Mouse (Mus musculus) C2C12 (cell line): ENCODE data around the gene Tenm4. TPM values are rescaled to one million over a fixed set of nuclear protein-coding genes. Genes with fewer than 3 reads are reported as not detected.

Experiments used
- H3K27me3 ChIP-seq: one replicate; pipeline ENCODE4 v1.6.1; 2011; ENCODE audit not compliant: control insufficient read depth, insufficient read depth, insufficient read length
- H3K36me3 ChIP-seq: one replicate; pipeline ENCODE4 v1.6.1; 2011; ENCODE audit not compliant: control insufficient read depth, insufficient read depth
- H3K4me3 ChIP-seq: one replicate; pipeline ENCODE4 v1.5.1; 2011; ENCODE audit warnings: mild to moderate bottlenecking, control low read depth; ENCODE audit not compliant: poor library complexity, insufficient read depth, severe bottlenecking
- H3K79me2 ChIP-seq: one replicate; pipeline ENCODE4 v1.6.1; 2011; ENCODE audit not compliant: control insufficient read depth, insufficient read depth
- H3K79me3 ChIP-seq: one replicate; pipeline ENCODE4 v1.6.1; 2011; ENCODE audit warnings: low read depth, control low read depth
- H3ac ChIP-seq: one replicate; pipeline ENCODE3; 2011; ENCODE audit warnings: low read depth; ENCODE audit not compliant: control insufficient read depth, insufficient read length
- CEBPB ChIP-seq: IDR thresholded peaks from one replicate; pipeline ENCODE4 v1.6.1; 2011; ENCODE audit warnings: low read depth, mild to moderate bottlenecking, control low read depth, moderate library complexity
- CTCF ChIP-seq: IDR thresholded peaks from one replicate; pipeline ENCODE4 v1.5.1; 2011; ENCODE audit not compliant: control insufficient read depth, insufficient read depth, insufficient read length
- FOSL1 ChIP-seq: IDR thresholded peaks from one replicate; pipeline ENCODE4 v1.8.0; 2011; ENCODE audit warnings: mild to moderate bottlenecking, low read length; ENCODE audit not compliant: poor library complexity, insufficient read depth, severe bottlenecking
- MAX ChIP-seq: IDR thresholded peaks from one replicate; pipeline ENCODE4 v1.6.1; 2011; ENCODE audit warnings: mild to moderate bottlenecking, control low read depth
- MYOD1 ChIP-seq: IDR thresholded peaks from one replicate; pipeline ENCODE4 v1.6.1; 2011; ENCODE audit warnings: low read depth; ENCODE audit not compliant: control insufficient read depth, insufficient read length
- MYOG ChIP-seq: IDR thresholded peaks from one replicate; pipeline ENCODE4 v1.6.1; 2011; ENCODE audit not compliant: control insufficient read depth, insufficient read length; ENCODE audit errors: extremely low read depth
- USF1 ChIP-seq: IDR thresholded peaks from one replicate; pipeline ENCODE4 v1.6.1; 2011; ENCODE audit warnings: low read depth, mild to moderate bottlenecking, control low read depth, moderate library complexity
- polyA plus RNA-seq: library from polyadenylated mRNA; unstranded; fragments of >200 nt; fragmentation: generic; extraction: Trizol; gene quantifications from one replicate; pipeline ENCODE4 v1.2.1, GENCODE M21; 2012; ENCODE audit warnings: missing spikeins

Tenm4 gene
- polyA plus RNA-seq, 1 experiment, result 0.71 TPM

DNA sequence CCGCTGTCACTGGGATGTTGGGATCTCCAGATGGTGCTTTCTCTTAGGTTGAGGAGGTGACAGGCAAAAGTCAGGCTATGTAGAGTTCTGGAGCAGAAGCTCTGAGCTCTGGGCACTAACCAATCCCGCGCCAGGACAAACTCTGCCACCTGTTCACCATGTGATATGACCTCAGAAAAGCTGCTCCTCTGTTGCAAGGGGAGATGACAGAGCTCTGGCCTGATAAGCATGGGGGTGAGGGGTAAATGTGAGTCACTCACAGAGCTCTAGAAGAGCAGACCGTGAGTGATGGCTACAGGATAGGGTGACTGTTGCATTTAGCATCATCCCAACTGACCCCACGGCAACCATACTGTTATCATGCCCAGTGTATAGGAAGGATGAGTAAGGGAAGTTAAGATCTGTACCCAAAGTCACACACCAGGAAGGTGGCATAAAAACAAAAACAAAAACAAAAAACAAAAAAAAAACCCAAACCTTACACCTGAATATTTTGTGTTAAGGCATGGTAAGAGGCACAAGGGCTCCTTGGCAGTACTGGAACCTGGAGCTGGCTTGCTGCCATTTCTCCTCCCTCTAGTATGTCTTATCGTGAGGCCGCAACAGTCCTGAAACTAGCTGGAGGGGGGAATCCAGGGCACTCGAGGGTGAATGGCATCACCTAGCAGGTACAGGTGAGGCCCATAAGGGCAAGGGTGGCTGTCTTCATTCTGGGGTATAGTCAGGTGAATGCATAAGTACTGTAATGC is 530.2 kb downstream of the Tenm4 start:
- no peaks in the 10 kb centered on the region for H3K27me3 ChIP-seq
- no peaks in the 10 kb centered on the region for H3K36me3 ChIP-seq
- no peaks in the 10 kb centered on the region for H3K79me3 ChIP-seq
- TF ChIP-seq MYOD1, result peak; percentile 70
- TF ChIP-seq USF1, result no peak
- H3K4me3 ChIP-seq, result no peak overlapping the region
- H3K79me2 ChIP-seq, result no peaks in the 10 kb centered on the region
- no peak overlapping the region for H3ac ChIP-seq

DNA sequence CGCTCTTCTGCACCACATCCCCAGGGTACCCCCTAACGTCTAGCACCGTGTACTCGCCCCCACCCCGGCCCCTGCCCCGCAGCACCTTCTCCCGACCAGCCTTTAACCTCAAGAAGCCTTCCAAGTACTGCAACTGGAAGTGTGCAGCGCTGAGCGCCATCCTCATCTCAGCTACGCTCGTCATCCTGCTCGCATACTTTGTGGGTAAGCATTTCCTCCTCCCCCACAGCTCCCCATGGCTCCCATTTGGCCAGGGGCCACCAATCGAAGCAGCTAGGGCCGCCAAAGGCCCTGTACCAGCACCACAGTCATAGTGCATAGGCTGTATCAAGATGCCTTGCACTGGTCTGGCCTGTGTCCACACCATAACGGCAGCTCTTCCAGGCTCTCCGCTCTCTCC is 532.9 kb downstream of the Tenm4 start:
- Histone ChIP-seq H3K4me3 (no peak overlapping the region), H3K27me3 (no peaks in the 10 kb centered on the region), H3ac (no peak overlapping the region), H3K79me3 (no peaks in the 10 kb centered on the region), H3K79me2 (no peaks in the 10 kb centered on the region), H3K36me3 (no peaks in the 10 kb centered on the region)
- no peak for TF ChIP-seq CTCF
- no peak for TF ChIP-seq USF1
- TF ChIP-seq CEBPB, result no peak
- no peak for TF ChIP-seq MYOG
- no peak for TF ChIP-seq MAX
- no peak for TF ChIP-seq MYOD1
- no peak for TF ChIP-seq FOSL1

DNA sequence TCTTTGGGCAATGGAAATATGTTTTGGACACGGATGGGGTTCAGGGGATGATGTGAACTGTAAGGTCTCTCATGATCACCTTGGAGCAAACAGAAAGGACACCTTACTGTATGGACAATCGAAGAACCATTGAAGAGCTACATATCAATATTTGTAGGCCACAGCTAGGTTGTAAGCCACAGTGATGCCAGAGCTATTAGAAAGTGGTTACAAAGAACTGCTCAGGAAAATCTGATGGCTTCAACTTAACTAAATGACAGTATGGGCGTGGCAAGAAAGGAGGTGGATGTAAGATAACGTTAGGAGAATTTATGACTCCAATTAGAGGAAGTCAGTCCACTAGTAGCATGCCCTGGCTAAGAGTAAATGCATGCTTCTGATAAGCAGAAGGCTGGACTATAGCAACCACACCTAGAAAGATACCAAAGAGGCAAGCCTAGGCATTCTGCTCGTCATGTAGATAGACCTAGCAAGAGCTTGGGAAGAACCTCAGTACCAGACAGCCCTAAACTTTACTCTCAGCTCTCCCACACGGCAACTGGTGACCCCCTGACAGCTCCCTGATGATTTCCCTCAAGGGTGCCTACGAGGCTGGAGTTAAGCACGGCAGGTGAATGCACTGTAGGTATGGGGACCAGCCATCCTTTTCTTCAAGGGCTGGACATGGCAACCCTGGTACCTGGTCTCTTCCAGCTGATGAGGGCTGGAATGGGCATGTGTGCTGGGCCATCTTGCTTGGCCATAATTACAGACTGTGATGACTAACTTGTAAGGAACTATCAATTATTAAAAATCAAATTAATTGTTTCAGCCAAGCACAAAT is 534.5 kb downstream of the Tenm4 start:
- TF ChIP-seq MYOD1, result no peak
- TF ChIP-seq CTCF, result no peak
- H3K4me3 ChIP-seq, result no peak overlapping the region
- no peaks in the 10 kb centered on the region for H3K79me2 ChIP-seq
- no peaks in the 10 kb centered on the region for H3K27me3 ChIP-seq
- H3K79me3 ChIP-seq, result no peaks in the 10 kb centered on the region
- H3K36me3 ChIP-seq, result no peaks in the 10 kb centered on the region
- no peak overlapping the region for H3ac ChIP-seq

DNA sequence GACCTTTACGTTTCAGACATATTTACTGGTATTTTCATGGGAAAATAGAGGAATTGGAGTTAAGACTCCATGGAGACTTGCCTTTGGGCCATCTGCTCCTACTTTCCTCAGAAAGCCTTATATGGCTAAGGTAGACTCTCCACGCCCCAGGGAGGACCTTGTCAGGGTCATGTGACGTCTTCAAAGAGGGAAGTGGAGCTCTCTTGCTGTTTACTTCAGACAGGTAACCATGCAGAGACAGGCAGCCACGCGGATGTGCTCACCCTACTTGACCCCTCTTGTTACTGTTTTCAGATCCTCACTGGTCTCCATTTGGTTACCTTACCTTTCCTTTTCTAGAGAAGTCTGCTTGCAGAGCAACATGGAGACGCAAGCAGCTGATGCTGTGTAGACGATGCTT is 535.5 kb downstream of the Tenm4 start:
- TF ChIP-seq CTCF (no peak), MYOG (no peak), MYOD1 (no peak), USF1 (no peak), MAX (no peak), CEBPB (no peak), FOSL1 (no peak)

DNA sequence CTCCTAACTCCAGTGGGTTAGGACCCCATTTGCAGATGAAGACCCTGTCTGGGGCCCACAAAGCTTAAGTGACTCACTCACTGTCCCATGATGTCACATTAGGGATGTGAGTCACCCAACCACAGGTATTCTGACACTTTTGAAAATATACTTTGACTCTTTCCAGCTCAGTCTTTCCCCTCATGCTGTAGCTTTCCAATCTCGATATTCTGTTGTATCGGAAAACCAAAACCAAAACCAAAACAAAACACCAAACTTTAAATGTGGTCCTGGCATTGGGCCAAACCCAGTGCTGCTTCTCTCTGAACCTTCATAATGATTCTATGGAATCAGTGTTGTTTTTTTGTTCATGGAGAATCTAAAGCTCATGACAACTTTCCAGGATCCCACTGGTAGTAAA is 536.1 kb downstream of the Tenm4 start:
- H3K36me3 ChIP-seq, result no peaks in the 10 kb centered on the region
- TF ChIP-seq MYOD1, result no peak
- no peak for TF ChIP-seq CEBPB
- TF ChIP-seq MYOG, result no peak
- TF ChIP-seq MAX, result no peak
- no peak for TF ChIP-seq CTCF
- no peak for TF ChIP-seq FOSL1
- no peak for TF ChIP-seq USF1
- no peaks in the 10 kb centered on the region for H3K27me3 ChIP-seq
- no peaks in the 10 kb centered on the region for H3K79me3 ChIP-seq
- no peak overlapping the region for H3K4me3 ChIP-seq
- H3ac ChIP-seq, result no peak overlapping the region
- no peaks in the 10 kb centered on the region for H3K79me2 ChIP-seq

More for the DNA sequence above, 535.5 kb downstream of the Tenm4 start:
- Histone ChIP-seq H3ac (no peak overlapping the region), H3K79me3 (no peaks in the 10 kb centered on the region), H3K4me3 (no peak overlapping the region), H3K27me3 (no peaks in the 10 kb centered on the region), H3K36me3 (no peaks in the 10 kb centered on the region), H3K79me2 (no peaks in the 10 kb centered on the region)

DNA sequence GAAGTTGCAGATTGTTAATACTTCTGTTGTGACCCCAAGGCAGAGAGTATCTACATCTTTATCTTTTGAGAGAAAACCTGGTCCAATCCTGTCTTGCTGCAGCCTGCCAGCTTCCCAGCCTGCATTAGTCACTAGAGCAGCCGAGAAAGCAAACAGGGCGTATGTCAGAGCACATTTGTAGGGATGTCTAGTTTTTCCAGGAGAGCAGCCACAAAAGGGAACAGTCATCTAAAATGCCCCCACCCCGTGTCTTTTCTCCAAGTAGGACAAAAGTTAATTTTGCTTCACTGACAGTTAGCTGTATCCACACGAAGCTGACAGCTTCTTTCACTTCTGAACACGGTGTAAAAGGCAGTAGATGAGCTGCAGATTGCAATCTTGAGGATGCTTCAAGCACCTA is 537.0 kb downstream of the Tenm4 start:
- TF ChIP-seq USF1, result no peak
- no peak for TF ChIP-seq MYOD1
- TF ChIP-seq CTCF, result no peak
- H3K4me3 ChIP-seq, result no peak overlapping the region
- H3K79me2 ChIP-seq, result no peaks in the 10 kb centered on the region
- no peaks in the 10 kb centered on the region for H3K79me3 ChIP-seq
- H3K36me3 ChIP-seq, result no peaks in the 10 kb centered on the region
- no peak overlapping the region for H3ac ChIP-seq
- H3K27me3 ChIP-seq, result no peaks in the 10 kb centered on the region
